In genomic region chr10:93357162-93357561, GRCm38 (mm10) we compare ENCODE assay signal across 21 mouse cellular contexts. TPM values are rescaled to one million over a fixed set of nuclear protein-coding genes. Genes with fewer than 3 reads are reported as not detected.
DNase-seq lines count a peak whose midpoint lies in the region; ATAC-seq and TF ChIP-seq lines count a peak whose summit lies in the region.
"Had no signal": no experiment of that assay in that cellular context is flagged by ENCODE, and none has a peak within 500 bp of the region (broad histone marks: within the 10 kb centered on the region; RNA-seq: fewer than 3 reads in every experiment).

No protein-coding gene starts in this region.

- H3ac ChIP-seq in C2C12 (ENCODE audit: control insufficient read depth, insufficient read length, low read depth), result no peak overlapping the region

- no peaks in the 10 kb centered on the region for H3K79me3 ChIP-seq in C2C12 (ENCODE audit: low read depth)

- no peaks in the 10 kb centered on the region for H3K79me2 ChIP-seq in C2C12 (ENCODE audit: control insufficient read depth, insufficient read depth)

- 96% methylated on average over 5 of the region's 5 CpGs for WGBS in embryonic facial prominence, embryonic 10.5 days

- POLR2A ChIA-PET in Patski (lab: Charles Lee), result no interaction called here

- DNase-seq in adrenal gland, adult 2 months, result peak; percentile 54
- DNase-seq in adrenal gland, adult 8-10 months, result no peak
- DNase-seq in 3134 (ENCODE audit: extremely low read depth, insufficient read length, low spot score) (peak; percentile 55), Patski (ENCODE audit: low read depth, low spot score) (peak; percentile 89)
- no peak for DNase-seq in embryonic facial prominence, embryonic 10.5 days (ENCODE audit: low spot score)
- no peak for DNase-seq in cerebellum, adult 8-10 months
- no peak for DNase-seq in spleen, postnatal 4 days (ENCODE audit: low spot score in 2 of 2)
- DNase-seq: B cell, adult 2 months; cerebellum, adult 18-20 months; cerebellum, postnatal 10 days; gastrocnemius, postnatal 36 days; heart, adult 11 months; heart, postnatal 10 days; kidney, adult 11 months had no signal

- TF ChIP-seq CTCF in C2C12 (IDR thresholded peaks at IDR 0.05; ENCODE audit: control insufficient read depth, insufficient read depth, insufficient read length), result no peak
- TF ChIP-seq CTCF in Patski (IDR thresholded peaks at IDR 0.05), result peak; percentile 23

- CTCF ChIA-PET in Patski (lab: Charles Lee), result interaction anchor here (1.1 kb wide), 1 partner anchor 49 kb away, joined by 3 read pairs; no protein-coding TSS in a partner anchor

- H3K27ac ChIP-seq in embryonic facial prominence, embryonic 10.5 days (replicated peaks), result no peak overlapping the region
- H3K27ac ChIP-seq: embryonic facial prominence, embryonic 15.5 days; forebrain, embryonic 10.5 days; hindbrain, embryonic 13.5 days; hindbrain, postnatal 0 days had no signal

- H3K27me3 ChIP-seq in C2C12 (ENCODE audit: control insufficient read depth, insufficient read depth, insufficient read length) (no peaks in the 10 kb centered on the region), Patski (no peaks in the 10 kb centered on the region)
- H3K27me3 ChIP-seq in embryonic facial prominence, embryonic 10.5 days (replicated peaks; ENCODE audit: low read depth, poor library complexity, severe bottlenecking), result no peaks in the 10 kb centered on the region
- H3K27me3 ChIP-seq: embryonic facial prominence, embryonic 15.5 days; hindbrain, embryonic 13.5 days had no signal

- H3K36me3 ChIP-seq in C2C12 (ENCODE audit: control insufficient read depth, insufficient read depth), result no peaks in the 10 kb centered on the region
- no peaks in the 10 kb centered on the region for H3K36me3 ChIP-seq in embryonic facial prominence, embryonic 10.5 days (replicated peaks)
- H3K36me3 ChIP-seq: embryonic facial prominence, embryonic 15.5 days; forebrain, embryonic 10.5 days; hindbrain, embryonic 13.5 days had no signal

- peaks cover 14% of the 10 kb centered on the region; the same call in 1 of the 2 replicates for H3K4me1 ChIP-seq in embryonic facial prominence, embryonic 10.5 days
- H3K4me1 ChIP-seq: embryonic facial prominence, embryonic 15.5 days; hindbrain, embryonic 13.5 days had no signal

- in situ Hi-C loops in Patski (cut with MboI; ENCODE audit: low pct_unique_long_range_greater_than_20kb), result no loop called here

- ATAC-seq in Patski, result peak; percentile 90
- ATAC-seq: forebrain, embryonic 14.5 days; hindbrain, postnatal 0 days had no signal

- no peaks in the 10 kb centered on the region for H3K9me3 ChIP-seq in embryonic facial prominence, embryonic 10.5 days
- H3K9me3 ChIP-seq: embryonic facial prominence, embryonic 15.5 days; forebrain, embryonic 10.5 days; hindbrain, embryonic 13.5 days had no signal

- no peak overlapping the region for H3K4me3 ChIP-seq in C2C12 (ENCODE audit: insufficient read depth, poor library complexity, severe bottlenecking)
- H3K4me3 ChIP-seq in embryonic facial prominence, embryonic 10.5 days, result no peak overlapping the region
- H3K4me3 ChIP-seq: embryonic facial prominence, embryonic 15.5 days; erythroblast, embryonic 14.5 days; forebrain, embryonic 10.5 days; hindbrain, embryonic 13.5 days had no signal

TF ChIP-seq in C2C12, 6 proteins besides CTCF, POLR2A, EP300 and RAD21:
- no peak for TF ChIP-seq USF1 (IDR thresholded peaks at IDR 0.05; ENCODE audit: low read depth)
- peak; percentile 40 for TF ChIP-seq FOSL1 (IDR thresholded peaks at IDR 0.05; ENCODE audit: insufficient read depth, low read length, poor library complexity, severe bottlenecking)
- peak; percentile 76 for TF ChIP-seq MYOD1 (IDR thresholded peaks at IDR 0.05; ENCODE audit: control insufficient read depth, insufficient read length, low read depth)

RNA-seq across cellular contexts. Expression of gene Elk3, which starts 46.2 kb away (rescaled TPM):
- total RNA-seq in adrenal gland, adult 2 months (2021), result 10 to 100 TPM; 31.1 to 51.5 TPM
- polyA plus RNA-seq in adrenal gland, adult 2 months (2012; rRNA removed), result 54.3 and 59.5 TPM in 2 replicates
- 10 to 100 TPM; 32.3 to 51.1 (median 46.1) TPM for total RNA-seq in adrenal gland, adult 8-10 months (2022)
- 56.1 TPM for polyA plus RNA-seq in C2C12 (2012; fragmentation: generic; extraction: Trizol)
- polyA plus RNA-seq in Patski (2021), result 65.2 TPM
- polyA plus RNA-seq in embryonic facial prominence, embryonic 10.5 days (2016; fragmentation: Nextera tagmentation; extraction: Ambion mirVana), result 25.3 and 30.6 TPM in 2 replicates

Comparison
In these comparisons a context has a peak if more than half of its experiments do, and no peak if none do; other contexts are left out.
1. DNase-seq: peak in adrenal gland, adult 2 months (single experiment), 3134 (single experiment) and Patski (single experiment); none in adrenal gland, adult 8-10 months (single experiment), embryonic facial prominence, embryonic 10.5 days (single experiment), cerebellum, adult 8-10 months (single experiment) and spleen, postnatal 4 days (0 of 2).